Mouse (Mus musculus) liver, embryonic 15.5 days (tissue): Measurements from ENCODE around the gene Olfr930. TPM values are rescaled to one million over a fixed set of nuclear protein-coding genes. Genes with fewer than 3 reads are reported as not detected.

Source experiments
- ATAC-seq: fragments of 200-750 bp; cut with Nextera tagmentation; 2 replicates; pipeline ENCODE4 v1.8.0; 2017; ENCODE audit warnings: moderate number of reproducible peaks, mild to moderate bottlenecking, moderate library complexity; ENCODE audit not compliant: insufficient read depth
- H3K27ac ChIP-seq: fragments of 300-500 bp; sonication (generic); replicated peaks from 2 replicates; pipeline ENCODE4 v1.5.1; 2015; ENCODE audit warnings: mild to moderate bottlenecking, inconsistent platforms
- H3K27me3 ChIP-seq: fragments of 300-500 bp; sonication (generic); 2 replicates; pipeline ENCODE4 v1.6.1; 2015; ENCODE audit warnings: mild to moderate bottlenecking, inconsistent platforms
- H3K36me3 ChIP-seq: fragments of 300-500 bp; sonication (generic); replicated peaks from 2 replicates; pipeline ENCODE4 v1.6.1; 2015; ENCODE audit warnings: moderate library complexity, mild to moderate bottlenecking, inconsistent platforms
- H3K4me1 ChIP-seq: fragments of 300-500 bp; sonication (generic); replicated peaks from 2 replicates; pipeline ENCODE4 v1.6.1; 2015; ENCODE audit warnings: inconsistent platforms
- H3K4me2 ChIP-seq: fragments of 300-500 bp; sonication (generic); 2 replicates; pipeline ENCODE4 v1.6.1; 2015; ENCODE audit warnings: moderate library complexity, mild to moderate bottlenecking, inconsistent platforms
- H3K4me3 ChIP-seq: fragments of 300-500 bp; sonication (generic); replicated peaks from 2 replicates; pipeline ENCODE4 v1.5.1; 2015; ENCODE audit warnings: mild to moderate bottlenecking, inconsistent platforms
- H3K9ac ChIP-seq: fragments of 300-500 bp; sonication (generic); 2 replicates; pipeline ENCODE4 v1.6.1; 2015; ENCODE audit warnings: moderate library complexity, mild to moderate bottlenecking, inconsistent platforms
- H3K9me3 ChIP-seq: fragments of 300-500 bp; sonication (generic); replicated peaks from 2 replicates; pipeline ENCODE4 v1.6.1; 2016; ENCODE audit warnings: inconsistent platforms
- WGBS: fragments of 180-500 bp; shearing (Covaris S2); methylation state at CpG from one replicate; pipeline ENCODE4 v1.1.7; 2015; ENCODE audit warnings: mixed read lengths; ENCODE audit not compliant: insufficient replicate concordance; 5-methylcytosine and 5-hydroxymethylcytosine counted together
- polyA plus RNA-seq: library from polyadenylated mRNA; unstranded; fragments of >200 nt; fragmentation: Nextera tagmentation; extraction: Ambion mirVana; gene quantifications from 2 replicates; pipeline ENCODE4 v1.2.1, GENCODE M21; 2015

Gene Olfr930
- not detected in 2 replicates for polyA plus RNA-seq

GRCm38 (mm10) chr9:38929509-38929908 lies at the start of gene Olfr930:
TSS of gene Olfr930 (plus strand) at chr9:38929809.
- Histone ChIP-seq H3K4me3 (no peak within 1 kb of the TSS), H3K36me3 (no peaks in the 10 kb centered on the region), H3K27ac (no peak within 1 kb of the TSS), H3K9me3 (no peaks in the 10 kb centered on the region), H3K9ac (no peak within 1 kb of the TSS), H3K4me1 (no peaks in the 10 kb centered on the region), H3K27me3 (no peaks in the 10 kb centered on the region), H3K4me2 (no peak within 1 kb of the TSS)
- no peak for ATAC-seq

- ATAC-seq = no peak
- Histone ChIP-seq H3K36me3 (no peaks in the 10 kb centered on the region), H3K4me1 (no peaks in the 10 kb centered on the region), H3K4me3 (no peak overlapping the region), H3K27me3 (no peaks in the 10 kb centered on the region), H3K4me2 (no peak overlapping the region), H3K9ac (no peak overlapping the region), H3K27ac (no peak overlapping the region), H3K9me3 (no peaks in the 10 kb centered on the region)
- WGBS = 55% methylated on average over 7 of the region's 7 CpGs
Measured at GRCm38 (mm10) chr9:38953401-38954123, 24.0 kb downstream of the Olfr930 start.

GRCm38 (mm10) chr9:38954124-38954416 lies 24.5 kb downstream of the Olfr930 start:
- Histone ChIP-seq H3K9me3 (no peaks in the 10 kb centered on the region), H3K4me1 (no peaks in the 10 kb centered on the region), H3K27me3 (no peaks in the 10 kb centered on the region), H3K4me3 (no peak overlapping the region), H3K36me3 (no peaks in the 10 kb centered on the region), H3K27ac (no peak overlapping the region), H3K9ac (no peak overlapping the region), H3K4me2 (no peak overlapping the region)
- WGBS = 64% methylated on average over 4 of the region's 4 CpGs
- ATAC-seq = no peak

- 50% methylated on average over 4 of the region's 4 CpGs for WGBS
- Histone ChIP-seq H3K4me1 (no peaks in the 10 kb centered on the region), H3K9me3 (no peaks in the 10 kb centered on the region), H3K36me3 (no peaks in the 10 kb centered on the region), H3K27ac (no peak within 1 kb of the TSS), H3K4me2 (no peak within 1 kb of the TSS), H3K4me3 (no peak within 1 kb of the TSS), H3K27me3 (no peaks in the 10 kb centered on the region), H3K9ac (no peak within 1 kb of the TSS)
- ATAC-seq = no peak
Measured at GRCm38 (mm10) chr9:38972013-38972412, 42.4 kb downstream of the Olfr930 start, which contains the start of gene Olfr933. TSS of gene Olfr933 (plus strand) at chr9:38972313.

Other genes with a start within 250 kb of the Olfr930 start
- gene Olfr919, start 226.1 kb upstream of the Olfr930 start, polyA plus RNA-seq = not detected in 2 replicates
- gene Vwa5a, start 211.5 kb upstream of the Olfr930 start, polyA plus RNA-seq = 7.8 and 8.2 TPM in 2 replicates
- gene Olfr920, start 177.5 kb upstream of the Olfr930 start, polyA plus RNA-seq = 0.02 TPM in 1 of 2 replicates, not detected in the other
- gene Olfr921, start 156.7 kb upstream of the Olfr930 start, polyA plus RNA-seq = not detected in 2 replicates
- gene Olfr922, start 115.2 kb upstream of the Olfr930 start, polyA plus RNA-seq = not detected in 2 replicates
- gene Olfr923, start 103.3 kb upstream of the Olfr930 start, polyA plus RNA-seq = 0.03 TPM in 1 of 2 replicates, not detected in the other
- not detected in 2 replicates for gene Olfr924, start 85.4 kb upstream of the Olfr930 start, polyA plus RNA-seq
- gene Olfr26, start 74.7 kb upstream of the Olfr930 start, polyA plus RNA-seq = not detected in 2 replicates
- gene Olfr926, start 52.7 kb upstream of the Olfr930 start, polyA plus RNA-seq = not detected in 2 replicates
- gene Olfr933, start 42.5 kb downstream of the Olfr930 start, polyA plus RNA-seq = not detected in 2 replicates
- gene Olfr934, start 58.5 kb downstream of the Olfr930 start, polyA plus RNA-seq = not detected in 2 replicates
- not detected in 2 replicates for gene Olfr935, start 69.9 kb downstream of the Olfr930 start, polyA plus RNA-seq
- not detected in 2 replicates for gene Olfr146, start 93.6 kb downstream of the Olfr930 start, polyA plus RNA-seq
- gene Olfr937, start 135.1 kb downstream of the Olfr930 start, polyA plus RNA-seq = not detected in 2 replicates
- not detected in 2 replicates for gene Olfr938, start 149.1 kb downstream of the Olfr930 start, polyA plus RNA-seq
- gene Olfr27, start 198.3 kb downstream of the Olfr930 start, polyA plus RNA-seq = not detected in 2 replicates
- not detected in 2 replicates for gene Olfr943, start 236.5 kb downstream of the Olfr930 start, polyA plus RNA-seq